Mouse (Mus musculus) heart, postnatal 0 days (tissue): ENCODE results near the gene Tprgl.

ENCODE experiments used
- CTCF ChIP-seq: IDR thresholded peaks from 2 replicates; pipeline ENCODE4 v1.5.1; 2016; ENCODE audit warnings: antibody characterized with exemption, control low read depth, low read depth
- EP300 ChIP-seq: IDR thresholded peaks from 2 replicates; pipeline ENCODE4 v1.6.1; 2016; ENCODE audit warnings: antibody characterized with exemption, low read depth

- TF ChIP-seq CTCF (no peak), EP300 (no peak)
Observed at GRCm38 (mm10) chr4:154177257-154177656, 16.8 kb upstream of the Tprgl start.
